Mouse (Mus musculus) heart, postnatal 25 days (tissue): Measurements from ENCODE around the gene Heatr5a. TPM values are rescaled to one million over a fixed set of nuclear protein-coding genes. Genes with fewer than 3 reads are reported as not detected.

ENCODE experiments used
- DNase-seq: peaks from one replicate; pipeline ENCODE4 v3.0.0; 2022; ENCODE audit warnings: low spot score
- intact Hi-C: fragments of 180-260 bp; cut with DNase I; formaldehyde crosslinking; loops from one replicate; pipeline ENCODE4 v1.15.1; 2025
- total RNA-seq, 2 experiments: library from RNA; stranded (reverse); gene quantifications; 2 replicates each; pipeline ENCODE4 v1.2.3; 2021

Heatr5a gene
- total RNA-seq, 2 experiments from 2014 or later = 18.9 to 21.6 TPM

DNA sequence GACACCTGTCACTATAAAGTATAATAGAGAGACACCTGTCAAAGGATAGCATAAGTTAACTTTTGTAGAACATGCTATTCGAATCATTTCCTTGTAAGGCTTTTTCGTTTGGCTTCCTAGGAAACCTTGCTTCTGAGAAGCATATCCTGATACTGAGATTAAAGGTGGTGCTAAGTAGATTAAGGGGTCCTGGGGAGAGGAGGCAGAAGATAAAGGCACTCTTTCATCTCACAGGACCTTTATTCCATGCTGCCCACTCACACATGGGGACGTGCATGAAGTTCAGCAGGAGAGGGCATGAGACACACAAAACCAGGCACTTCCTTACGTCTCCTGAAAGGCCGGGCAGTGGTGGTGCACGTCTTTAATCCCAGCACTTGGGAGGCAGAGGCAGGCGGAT, 115.7 kb downstream of the Heatr5a start:
- no peak for DNase-seq
- intact Hi-C loops = no loop called here

DNA sequence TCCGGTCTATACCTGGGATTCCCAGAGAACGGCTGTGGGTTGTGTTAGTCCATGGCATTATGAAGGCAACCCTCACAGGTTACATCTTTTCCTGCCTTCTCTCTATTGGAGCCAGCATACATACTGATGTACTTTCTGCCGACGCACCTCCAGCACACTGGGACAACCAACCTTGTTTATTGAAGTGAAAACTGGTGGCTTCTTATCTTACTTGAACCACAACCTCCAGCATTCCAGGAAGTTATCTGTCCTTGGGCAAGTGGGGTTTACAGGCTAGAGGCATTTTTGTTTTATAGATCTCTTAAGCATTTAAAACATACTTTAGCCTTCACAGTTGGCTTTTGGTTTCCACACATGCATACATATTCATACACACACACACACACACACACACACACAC, 119.5 kb downstream of the Heatr5a start:
- intact Hi-C loops = no loop called here
- no peak for DNase-seq

DNA sequence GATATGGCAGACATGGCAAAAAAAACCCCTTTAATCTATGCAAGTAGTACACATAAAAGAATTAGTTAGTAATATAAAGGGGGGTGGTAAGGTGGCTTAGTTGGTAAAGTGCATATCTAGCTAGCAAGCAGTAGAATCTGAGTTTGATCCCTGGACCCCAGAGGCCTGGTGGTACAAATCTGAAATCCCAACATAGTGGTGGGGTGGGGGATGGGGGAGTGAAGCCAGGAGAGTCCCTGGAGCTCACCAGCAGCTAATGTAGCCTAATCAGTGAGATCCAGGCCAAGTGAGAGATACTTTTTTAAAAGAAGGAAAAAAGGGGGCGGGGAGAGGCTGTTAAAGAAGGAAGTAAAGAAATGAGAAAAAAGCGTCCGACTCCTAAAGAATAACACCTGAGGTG, 120.0 kb downstream of the Heatr5a start:
- intact Hi-C loops = no loop called here
- no peak for DNase-seq

GRCm38 (mm10) chr12:51850339-51850738, 120.8 kb downstream of the Heatr5a start:
- no peak for DNase-seq
- intact Hi-C loops = no loop called here

GRCm38 (mm10) chr12:51849902-51850301, 121.2 kb downstream of the Heatr5a start:
- intact Hi-C loops = no loop called here
- no peak for DNase-seq

DNA sequence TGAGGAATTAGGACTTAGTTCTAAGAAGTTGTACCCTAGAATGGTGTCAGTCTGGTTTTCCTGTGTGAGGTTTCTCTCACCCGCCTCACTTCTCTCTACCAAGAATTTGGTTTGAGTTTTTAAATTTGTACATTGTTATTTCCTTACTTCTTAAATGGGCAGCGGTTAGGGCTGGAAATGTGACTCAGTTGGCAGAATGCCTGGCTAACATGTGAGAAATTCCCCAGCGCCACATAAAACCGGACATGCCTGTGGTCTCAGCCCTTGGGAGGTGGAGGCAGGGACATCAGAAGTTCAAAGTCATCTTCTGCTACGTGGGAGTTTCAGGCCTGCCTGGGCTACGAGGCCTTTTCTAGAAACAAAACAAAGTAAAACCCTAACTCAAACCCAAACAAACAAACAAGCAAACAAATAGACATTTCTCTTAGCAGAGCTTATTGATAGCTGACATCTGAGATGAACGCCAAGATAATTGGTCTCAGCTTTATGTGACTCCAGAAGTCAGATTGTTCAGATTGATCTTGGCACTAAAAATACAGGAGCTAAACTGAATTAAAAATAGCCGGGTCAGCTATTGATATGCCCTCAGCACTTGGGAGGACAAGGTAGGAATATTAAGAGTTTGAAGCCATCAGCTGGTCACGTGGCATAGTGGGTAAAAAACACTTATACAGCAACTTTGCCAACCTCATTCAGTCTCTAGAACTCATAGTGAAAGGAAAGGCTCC, 123.0 kb downstream of the Heatr5a start:
- DNase-seq = peak; percentile 42
- intact Hi-C loops = no loop called here

DNA sequence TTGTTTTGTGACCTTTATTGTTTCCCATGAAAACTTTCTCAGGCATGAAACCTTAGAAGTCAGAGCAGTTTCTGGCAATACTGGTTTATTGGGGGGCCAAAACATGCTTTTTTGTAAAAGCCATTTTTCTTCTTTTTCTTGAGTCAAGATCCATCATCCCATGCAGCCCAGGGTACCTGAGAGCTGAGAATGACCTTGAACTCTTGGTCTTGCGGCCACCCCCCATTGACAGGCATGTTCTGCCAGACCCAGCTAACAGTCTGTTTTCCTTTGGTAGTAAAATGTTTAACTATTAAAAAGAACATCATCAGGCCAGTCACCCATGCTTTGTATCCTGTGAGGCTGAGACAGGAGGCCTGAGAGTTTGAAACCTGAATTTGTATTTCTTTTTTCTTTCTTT, 125.9 kb downstream of the Heatr5a start:
- no peak for DNase-seq
- intact Hi-C loops = loop anchor here (2.0 kb wide), 1 partner anchor 16 kb away; the partner anchor contains the start of gene Hectd1

DNA sequence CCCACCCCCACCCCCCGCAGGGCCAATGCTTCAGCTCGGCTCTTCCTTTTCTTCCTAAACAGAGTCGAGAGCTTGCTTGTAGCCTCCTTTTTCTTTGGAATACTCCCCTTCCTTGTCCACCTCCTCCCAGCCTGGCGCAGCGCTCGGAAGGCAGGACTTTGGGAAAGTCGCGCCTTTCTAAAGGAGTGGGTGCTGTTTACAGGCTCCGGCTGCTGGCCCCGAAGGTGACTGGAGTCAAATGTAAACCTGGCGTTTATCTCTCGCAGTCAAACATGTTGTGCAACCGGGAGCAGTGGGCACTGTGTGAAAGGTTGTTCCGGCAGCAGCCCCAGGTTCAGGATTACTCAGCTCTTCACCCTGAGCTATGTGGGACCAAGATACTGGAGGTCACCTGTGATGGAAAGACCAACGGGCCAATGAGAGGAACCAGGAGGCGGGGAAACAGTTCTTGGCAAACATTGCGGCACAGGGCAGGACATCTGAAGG, 126.3 kb downstream of the Heatr5a start:
- peak; percentile 93 for DNase-seq
- intact Hi-C loops = loop anchor here (2.0 kb wide), 1 partner anchor 16 kb away; the partner anchor contains the start of gene Hectd1

DNA sequence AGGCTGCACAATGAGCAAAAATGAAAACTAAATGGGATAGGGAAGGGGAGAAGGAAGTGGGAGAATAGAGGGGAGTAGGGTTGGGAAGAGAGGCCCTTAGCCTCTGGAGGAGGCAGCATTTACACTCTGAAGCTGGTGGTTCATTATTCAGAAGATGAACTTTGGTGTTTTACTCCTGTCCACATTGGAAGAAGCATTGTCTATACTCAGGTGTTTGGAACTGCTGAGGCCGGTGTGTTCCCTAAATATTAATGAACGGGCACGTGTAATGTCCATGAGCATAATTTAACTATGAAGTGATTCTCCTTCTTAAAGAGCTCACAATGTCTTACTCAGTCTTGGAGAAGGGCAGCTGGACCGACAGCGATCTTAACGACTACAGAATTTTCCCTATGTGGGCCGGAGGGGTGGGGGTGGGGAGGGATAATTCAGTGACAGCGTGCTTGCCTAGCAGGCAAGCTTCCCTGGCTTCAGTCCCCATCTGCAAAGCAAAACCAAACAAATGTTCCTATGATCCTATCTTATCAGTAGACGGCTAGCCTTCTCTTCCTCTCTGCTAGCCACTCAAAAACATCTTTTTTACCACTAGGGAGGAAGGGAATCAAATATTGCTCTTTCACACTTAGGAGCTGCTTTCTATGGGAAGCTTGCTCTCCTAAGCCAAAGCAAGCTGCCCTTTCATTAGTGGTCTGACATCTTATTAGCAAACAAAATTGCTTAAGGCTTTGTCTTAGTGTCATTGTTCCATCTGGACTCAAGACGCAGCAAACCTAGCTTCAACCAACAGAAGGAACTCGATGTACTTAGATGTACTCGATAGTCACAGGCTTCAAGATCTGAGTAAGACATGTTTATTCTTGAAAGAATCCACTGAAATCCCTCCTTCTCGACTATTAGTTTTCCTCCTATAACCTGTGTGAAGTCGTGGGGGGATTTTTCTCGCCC, 127.3 kb downstream of the Heatr5a start:
- intact Hi-C loops = loop anchor here (2.0 kb wide), 1 partner anchor 15 kb away; the partner anchor contains the start of gene Hectd1
- no peak for DNase-seq

- intact Hi-C loops = no loop called here
- no peak for DNase-seq
Observed at GRCm38 (mm10) chr12:51842081-51842864, 128.8 kb downstream of the Heatr5a start.

- DNase-seq = no peak
- intact Hi-C loops = no loop called here
Observed at GRCm38 (mm10) chr12:51839856-51840255, 131.3 kb downstream of the Heatr5a start.

- intact Hi-C loops = no loop called here
- no peak for DNase-seq
Observed at GRCm38 (mm10) chr12:51835219-51835618, 135.9 kb downstream of the Heatr5a start.

GRCm38 (mm10) chr12:51831931-51832330, 139.2 kb downstream of the Heatr5a start:
- intact Hi-C loops = no loop called here

GRCm38 (mm10) chr12:51831296-51831695, 139.8 kb downstream of the Heatr5a start:
- intact Hi-C loops = no loop called here
- no peak for DNase-seq

More at GRCm38 (mm10) chr12:51831931-51832330, 139.2 kb downstream of the Heatr5a start:
- no peak for DNase-seq

GRCm38 (mm10) chr12:51830671-51831070, 140.4 kb downstream of the Heatr5a start:
- no peak for DNase-seq
- intact Hi-C loops = no loop called here

DNA sequence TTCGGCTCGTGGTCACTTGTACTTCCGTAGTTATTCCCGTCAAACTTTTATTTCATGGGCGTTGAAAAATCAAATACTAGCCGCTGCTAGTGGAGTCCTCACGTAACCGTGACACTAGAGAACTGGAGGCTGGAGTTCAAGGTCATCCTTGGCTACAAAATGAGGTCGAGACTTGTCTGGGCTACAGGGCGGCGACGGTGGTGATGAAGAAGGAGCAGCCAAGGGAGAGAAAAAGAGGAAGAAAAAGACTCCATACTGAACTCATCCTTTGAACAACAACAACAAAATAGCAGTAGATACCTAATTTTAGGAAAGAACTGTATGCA, 141.1 kb downstream of the Heatr5a start:
- no peak for DNase-seq
- intact Hi-C loops = no loop called here

DNA sequence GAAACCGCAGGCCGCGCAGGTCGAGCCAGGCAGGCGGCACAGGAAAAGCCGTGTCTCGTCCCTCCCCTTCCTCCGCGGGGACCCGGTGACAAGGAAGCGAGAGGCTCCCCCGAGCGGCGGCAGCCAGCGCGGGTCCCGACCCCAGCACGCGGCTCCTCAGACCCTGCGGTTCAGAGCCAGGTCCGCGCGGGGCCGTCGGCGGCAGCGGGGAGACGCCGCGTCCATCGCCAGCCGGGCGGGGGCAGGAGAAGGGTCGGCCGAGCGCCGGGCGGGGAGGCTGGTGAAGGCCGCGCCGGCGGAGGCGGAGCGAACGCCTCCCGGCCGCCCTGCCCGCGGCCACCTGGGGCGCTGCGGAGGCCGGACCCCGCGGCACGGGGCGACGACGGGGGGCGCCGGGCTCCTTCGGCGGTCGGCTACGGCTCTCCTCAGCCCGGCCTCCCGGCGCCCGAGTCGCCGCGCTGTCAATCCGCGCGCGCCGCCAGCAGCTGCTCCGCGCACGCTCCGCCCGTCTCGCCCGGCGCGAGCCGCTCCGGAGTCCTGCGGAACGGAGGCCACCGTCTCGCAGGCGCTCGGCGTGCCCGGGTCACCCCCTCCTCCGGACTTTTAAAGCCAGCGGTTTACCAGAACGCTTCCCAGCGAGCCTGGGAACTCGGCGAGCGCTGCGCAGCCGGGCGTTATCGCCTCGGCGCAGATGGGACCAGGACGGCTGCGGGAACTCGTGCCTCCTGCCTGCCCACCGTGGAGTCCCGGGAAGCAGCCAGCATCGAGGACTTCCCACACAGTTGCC, 141.6 kb downstream of the Heatr5a start, which contains the start of gene Hectd1:
TSS of gene Hectd1 (minus strand) at position 247 of the 787 bp plus-strand sequence.
- peak; percentile 81 for DNase-seq
- intact Hi-C loops = loop anchor here (2.0 to 5.0 kb wide), 4 partner anchors 15 to 173 kb away; partner anchors contain the start of gene Heatr5a

GRCm38 (mm10) chr12:51828716-51829289, 142.3 kb downstream of the Heatr5a start:
- no peak for DNase-seq
- intact Hi-C loops = loop anchor here (2.0 to 5.0 kb wide), 4 partner anchors 16 to 173 kb away; partner anchors contain the start of gene Heatr5a
